12 mouse cellular contexts compared by ENCODE assay signal in the genomic region with DNA sequence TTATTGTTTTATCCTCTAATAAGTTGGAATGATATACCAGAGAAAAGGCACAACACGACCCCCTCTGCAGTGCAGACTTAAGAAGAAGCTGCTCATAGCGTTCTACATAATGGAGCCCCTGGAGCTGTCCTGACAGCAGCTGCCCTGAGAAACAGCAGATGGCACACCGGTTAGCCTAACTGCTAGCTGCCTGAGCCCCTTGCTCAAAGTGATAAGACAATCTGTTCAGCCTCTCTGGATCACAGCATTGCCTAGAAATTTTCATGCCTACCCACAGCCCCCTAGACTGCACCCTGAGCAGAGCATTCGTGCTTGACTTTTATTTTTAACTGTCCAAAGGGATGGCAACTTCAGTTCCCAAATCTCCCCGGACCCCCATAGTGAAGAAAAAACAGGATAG.
A peak's percentile ranks its signal among the peaks of the same experiment; 100 is the strongest.
DNase-seq lines count a peak whose midpoint lies in the region; ATAC-seq lines count a peak whose summit lies in the region.
"Had no signal": no experiment of that assay in that cellular context is flagged by ENCODE, and none has a peak within 500 bp of the region (broad histone marks: within the 10 kb centered on the region; RNA-seq: fewer than 3 reads in every experiment).

No protein-coding gene starts in this region.

- peak overlapping the region; percentile 37; the same call in 1 of the 2 replicates for H3K27ac ChIP-seq in hindbrain, embryonic 13.5 days
- H3K27ac ChIP-seq: liver, embryonic 12.5 days had no signal

- H3K4me1 ChIP-seq in hindbrain, embryonic 13.5 days (replicated peaks) = peaks cover 17% of the 10 kb centered on the region; the same call in 1 of the 2 replicates
- H3K4me1 ChIP-seq: liver, embryonic 12.5 days had no signal

- H3K36me3 ChIP-seq in hindbrain, embryonic 13.5 days = no peaks in the 10 kb centered on the region
- H3K36me3 ChIP-seq: liver, embryonic 12.5 days had no signal

- 0 out of 2 replicates have a peak, but pooled peaks cover 4% of the 10 kb centered on the region for H3K9me3 ChIP-seq in hindbrain, embryonic 13.5 days
- H3K9me3 ChIP-seq: liver, embryonic 12.5 days had no signal

- ATAC-seq in hindbrain, embryonic 13.5 days (ENCODE audit: low FRiP score) = peak; percentile 78
- ATAC-seq: liver, embryonic 12.5 days had no signal

- 27% methylated on average over 5 of the region's 5 CpGs for WGBS in hindbrain, embryonic 13.5 days

- H3K4me2 ChIP-seq in hindbrain, embryonic 13.5 days = no peak overlapping the region
- H3K4me2 ChIP-seq: heart, embryonic 11.5 days; liver, embryonic 12.5 days had no signal

- no peak overlapping the region for H3K9ac ChIP-seq in hindbrain, embryonic 13.5 days
- H3K9ac ChIP-seq: liver, embryonic 12.5 days had no signal

- DNase-seq in cerebellum, postnatal 10 days = peak; percentile 57 to 75
- no peak for DNase-seq in cerebellum, adult 9-10 months
- DNase-seq in embryo, embryonic 11 days = peak; percentile 48
- DNase-seq in neural tube, embryonic 10.5 days (ENCODE audit: extremely low spot score, low spot score) = peak; percentile 48
- no peak for DNase-seq in urinary bladder, adult 18-20 months (ENCODE audit: low spot score in 2 of 2)
- no peak for DNase-seq in left cerebral cortex, adult 8-10 months (ENCODE audit: low spot score in 2 of 2)
- no peak for DNase-seq in heart, adult 18-20 months
- DNase-seq: cerebellum, adult 9-11 months; kidney, postnatal 14 days had no signal

- H3K4me3 ChIP-seq in hindbrain, embryonic 13.5 days = no peak overlapping the region
- H3K4me3 ChIP-seq: liver, embryonic 12.5 days had no signal

- H3K27me3 ChIP-seq in hindbrain, embryonic 13.5 days = no peaks in the 10 kb centered on the region
- H3K27me3 ChIP-seq: liver, embryonic 12.5 days had no signal

Comparison
In these comparisons a context has a peak if more than half of its experiments do, and no peak if none do; other contexts are left out.
1. DNase-seq: peak in cerebellum, postnatal 10 days (2 of 2), embryo, embryonic 11 days (single experiment) and neural tube, embryonic 10.5 days (single experiment); none in cerebellum, adult 9-10 months (single experiment), urinary bladder, adult 18-20 months (0 of 2), left cerebral cortex, adult 8-10 months (0 of 2) and heart, adult 18-20 months (0 of 2).